Mouse (Mus musculus): Measurements from ENCODE around the gene Plpp2. TPM values are rescaled to one million over a fixed set of nuclear protein-coding genes. Genes with fewer than 3 reads are reported as not detected.

Gene Plpp2
- total and polyA plus RNA-seq, 3 experiments: 2.3 to 3.8 (median 3.5) TPM

DNA sequence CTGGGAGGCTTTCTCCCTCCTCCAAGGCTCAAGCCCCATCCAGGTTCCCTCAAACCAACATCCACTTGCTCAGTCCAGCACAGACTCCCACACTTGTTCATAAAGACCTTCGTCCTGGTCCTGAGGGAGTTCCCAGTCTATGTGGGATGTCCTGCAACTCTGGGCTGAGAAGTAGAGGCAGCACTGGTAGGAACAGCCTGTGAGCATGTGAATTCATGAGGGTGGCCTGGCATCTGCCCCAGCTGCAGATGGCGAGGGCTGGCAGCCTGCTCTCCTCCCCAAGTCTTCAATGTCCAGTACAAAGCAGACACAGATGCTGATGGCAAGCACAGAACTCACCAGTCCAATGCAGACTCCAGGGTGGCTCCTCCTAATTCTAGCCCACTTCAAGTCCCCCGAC, 4.7 kb upstream of the Plpp2 start:
- Histone ChIP-seq H3K4me3 (no peak overlapping the region), H3K9ac (ENCODE audit: low read depth, low read length) (no peak overlapping the region), H3K36me3 (ENCODE audit: control insufficient read depth, insufficient read depth, low read length) (no peaks in the 10 kb centered on the region), H3K4me1 (ENCODE audit: control insufficient read depth, insufficient read depth, low read length) (no peaks in the 10 kb centered on the region), H3K27me3 (ENCODE audit: control insufficient read depth, insufficient read depth, low read length) (no peaks in the 10 kb centered on the region), H3K79me2 (replicated peaks; ENCODE audit: control insufficient read depth, insufficient read depth, low read length) (no peaks in the 10 kb centered on the region), H3K27ac (no peak overlapping the region)
- TF ChIP-seq EP300 (IDR thresholded peaks at IDR 0.05; ENCODE audit: insufficient read depth, low read depth, low read length): no peak
- TF ChIP-seq CTCF (IDR thresholded peaks at IDR 0.05): no peak
- no peak for TF ChIP-seq POLR2A (IDR thresholded peaks at IDR 0.05; ENCODE audit: insufficient read depth, low read depth, low read length)
- peak in 1 of 2 experiments; percentile 15 for DNase-seq
- WGBS: 90% methylated on average over 3 of the region's 3 CpGs
- intact Hi-C loops (cut with DNase I): no loop called here

GRCm38 (mm10) chr10:79537781-79538180, 4.2 kb upstream of the Plpp2 start:
- intact Hi-C loops (cut with DNase I): no loop called here
- H3K79me2 ChIP-seq (replicated peaks; ENCODE audit: control insufficient read depth, insufficient read depth, low read length): no peaks in the 10 kb centered on the region
- H3K9ac ChIP-seq (ENCODE audit: low read depth, low read length): no peak overlapping the region
- H3K4me1 ChIP-seq (ENCODE audit: control insufficient read depth, insufficient read depth, low read length): no peaks in the 10 kb centered on the region
- peak in 1 of 2 experiments; percentile 4 for DNase-seq
- no peak overlapping the region for H3K27ac ChIP-seq
- H3K27me3 ChIP-seq (ENCODE audit: control insufficient read depth, insufficient read depth, low read length): no peaks in the 10 kb centered on the region
- WGBS: 87% methylated on average over 2 of the region's 2 CpGs
- no peaks in the 10 kb centered on the region for H3K36me3 ChIP-seq (ENCODE audit: control insufficient read depth, insufficient read depth, low read length)
- no peak overlapping the region for H3K4me3 ChIP-seq
- TF ChIP-seq EP300 (IDR thresholded peaks at IDR 0.05; ENCODE audit: insufficient read depth, low read depth, low read length): no peak
- no peak for TF ChIP-seq POLR2A (IDR thresholded peaks at IDR 0.05; ENCODE audit: insufficient read depth, low read depth, low read length)
- no peak for TF ChIP-seq CTCF (IDR thresholded peaks at IDR 0.05)

DNA sequence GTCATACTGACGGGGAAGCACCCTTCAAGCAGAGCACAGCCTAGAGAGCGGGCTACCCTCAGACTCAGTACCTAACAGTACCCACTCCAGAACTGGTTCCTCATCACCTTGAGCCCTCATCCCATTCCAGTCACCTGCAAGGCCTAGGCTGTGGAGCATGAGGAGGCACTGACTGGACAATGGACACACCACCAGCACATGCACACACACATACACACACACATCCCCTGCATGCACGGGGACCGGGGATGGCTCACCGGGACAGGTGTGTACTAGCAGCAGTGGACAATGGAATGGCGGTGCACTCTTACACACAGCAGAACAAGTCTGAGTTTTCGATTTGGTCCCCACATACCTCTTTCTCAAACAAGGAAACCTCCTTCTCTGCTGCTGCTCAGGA, 3.7 kb upstream of the Plpp2 start:
- intact Hi-C loops (cut with DNase I): no loop called here
- 95% methylated on average over 7 of the region's 7 CpGs for WGBS
- TF ChIP-seq EP300 (IDR thresholded peaks at IDR 0.05; ENCODE audit: insufficient read depth, low read depth, low read length) (no peak), CTCF (IDR thresholded peaks at IDR 0.05) (no peak), POLR2A (IDR thresholded peaks at IDR 0.05; ENCODE audit: insufficient read depth, low read depth, low read length) (no peak)
- DNase-seq: peak; percentile 1 to 12
- Histone ChIP-seq H3K4me1 (ENCODE audit: control insufficient read depth, insufficient read depth, low read length) (no peaks in the 10 kb centered on the region), H3K36me3 (ENCODE audit: control insufficient read depth, insufficient read depth, low read length) (no peaks in the 10 kb centered on the region), H3K27ac (no peak overlapping the region), H3K4me3 (no peak overlapping the region), H3K27me3 (ENCODE audit: control insufficient read depth, insufficient read depth, low read length) (no peaks in the 10 kb centered on the region), H3K9ac (ENCODE audit: low read depth, low read length) (no peak overlapping the region), H3K79me2 (replicated peaks; ENCODE audit: control insufficient read depth, insufficient read depth, low read length) (no peaks in the 10 kb centered on the region)

DNA sequence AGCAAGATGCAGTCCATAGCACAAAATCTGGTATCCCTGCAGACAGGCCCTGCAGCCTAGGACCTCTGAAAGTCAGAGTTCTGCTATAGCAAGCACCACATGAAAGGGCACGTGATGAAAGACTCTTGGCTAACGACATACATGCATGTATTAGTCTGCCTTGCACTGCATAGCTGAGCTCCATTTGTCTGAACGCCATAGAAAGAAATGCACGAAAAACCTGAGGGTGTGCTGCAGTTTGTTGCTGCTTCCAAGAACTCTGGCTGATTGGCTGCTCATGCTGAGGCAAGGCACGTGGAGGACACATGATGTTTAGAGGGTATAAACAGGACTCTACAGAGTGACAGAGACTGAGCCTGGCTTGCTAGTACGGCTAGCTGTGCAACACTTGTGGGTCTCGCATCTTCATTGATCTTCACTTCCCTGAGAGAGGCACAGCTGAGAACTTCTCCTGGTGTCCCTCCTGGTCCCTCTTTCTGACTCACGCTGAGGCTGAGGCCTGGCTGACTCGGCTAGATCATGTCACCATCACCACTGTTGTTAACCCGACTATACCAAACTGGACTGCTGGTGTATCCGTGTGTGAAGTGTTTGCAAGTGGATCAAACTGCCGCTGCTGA, 3.0 kb upstream of the Plpp2 start:
- Histone ChIP-seq H3K4me1 (ENCODE audit: control insufficient read depth, insufficient read depth, low read length) (no peaks in the 10 kb centered on the region), H3K27ac (no peak overlapping the region), H3K9ac (ENCODE audit: low read depth, low read length) (no peak overlapping the region), H3K79me2 (replicated peaks; ENCODE audit: control insufficient read depth, insufficient read depth, low read length) (no peaks in the 10 kb centered on the region), H3K36me3 (ENCODE audit: control insufficient read depth, insufficient read depth, low read length) (no peaks in the 10 kb centered on the region), H3K27me3 (ENCODE audit: control insufficient read depth, insufficient read depth, low read length) (no peaks in the 10 kb centered on the region), H3K4me3 (no peak overlapping the region)
- DNase-seq: peak in 1 of 2 experiments; percentile 12
- intact Hi-C loops (cut with DNase I): no loop called here
- TF ChIP-seq POLR2A (IDR thresholded peaks at IDR 0.05; ENCODE audit: insufficient read depth, low read depth, low read length) (no peak), CTCF (IDR thresholded peaks at IDR 0.05) (no peak), EP300 (IDR thresholded peaks at IDR 0.05; ENCODE audit: insufficient read depth, low read depth, low read length) (no peak)
- WGBS: 81% methylated on average over 12 of the region's 12 CpGs

DNA sequence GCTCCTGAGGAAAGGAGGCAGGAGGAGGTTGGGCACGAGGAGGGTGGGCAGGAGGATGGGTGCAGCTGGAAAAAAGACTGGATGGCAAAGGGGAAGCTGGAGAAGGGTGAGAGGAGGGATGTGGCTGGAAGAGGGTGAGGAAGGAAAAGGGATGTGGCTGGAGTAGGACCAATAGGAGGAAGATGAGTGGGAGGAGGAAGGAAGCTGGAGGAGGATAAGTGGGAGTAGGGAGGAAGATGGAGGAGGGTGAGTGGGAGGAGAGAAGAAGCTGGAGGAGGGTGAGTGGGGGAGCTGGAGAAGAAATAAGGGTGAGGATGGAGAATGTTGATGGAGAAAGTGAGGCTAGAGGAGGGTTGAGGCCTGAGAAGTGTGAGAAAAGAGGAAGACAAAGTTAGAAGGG, 1.8 kb upstream of the Plpp2 start:
- no peaks in the 10 kb centered on the region for H3K27me3 ChIP-seq (ENCODE audit: control insufficient read depth, insufficient read depth, low read length)
- no peaks in the 10 kb centered on the region for H3K79me2 ChIP-seq (replicated peaks; ENCODE audit: control insufficient read depth, insufficient read depth, low read length)
- no peak overlapping the region for H3K27ac ChIP-seq
- 47% methylated on average over 1 of the region's 1 CpGs for WGBS
- DNase-seq: peak in 1 of 2 experiments; percentile 0
- no peak overlapping the region for H3K4me3 ChIP-seq
- no peak overlapping the region for H3K9ac ChIP-seq (ENCODE audit: low read depth, low read length)
- no peaks in the 10 kb centered on the region for H3K4me1 ChIP-seq (ENCODE audit: control insufficient read depth, insufficient read depth, low read length)
- TF ChIP-seq POLR2A (IDR thresholded peaks at IDR 0.05; ENCODE audit: insufficient read depth, low read depth, low read length): no peak
- TF ChIP-seq EP300 (IDR thresholded peaks at IDR 0.05; ENCODE audit: insufficient read depth, low read depth, low read length): no peak
- TF ChIP-seq CTCF (IDR thresholded peaks at IDR 0.05): no peak
- no peaks in the 10 kb centered on the region for H3K36me3 ChIP-seq (ENCODE audit: control insufficient read depth, insufficient read depth, low read length)
- intact Hi-C loops (cut with DNase I): no loop called here

- Histone ChIP-seq H3K79me2 (replicated peaks; ENCODE audit: control insufficient read depth, insufficient read depth, low read length) (no peaks in the 10 kb centered on the region), H3K9ac (ENCODE audit: low read depth, low read length) (no peak overlapping the region), H3K4me1 (ENCODE audit: control insufficient read depth, insufficient read depth, low read length) (no peaks in the 10 kb centered on the region), H3K27me3 (ENCODE audit: control insufficient read depth, insufficient read depth, low read length) (no peaks in the 10 kb centered on the region), H3K27ac (no peak overlapping the region), H3K4me3 (no peak overlapping the region), H3K36me3 (ENCODE audit: control insufficient read depth, insufficient read depth, low read length) (no peaks in the 10 kb centered on the region)
- TF ChIP-seq CTCF (IDR thresholded peaks at IDR 0.05) (no peak), POLR2A (IDR thresholded peaks at IDR 0.05; ENCODE audit: insufficient read depth, low read depth, low read length) (no peak), EP300 (IDR thresholded peaks at IDR 0.05; ENCODE audit: insufficient read depth, low read depth, low read length) (no peak)
- peak in 1 of 2 experiments; percentile 13 for DNase-seq
- WGBS: 87% methylated on average over 2 of the region's 2 CpGs
- intact Hi-C loops (cut with DNase I): no loop called here
Measured at GRCm38 (mm10) chr10:79534426-79534825, 830 bp upstream of the Plpp2 start.
